Mouse (Mus musculus) kidney, adult 10 weeks (tissue): ENCODE measurements around the gene Zfp282. TPM values are rescaled to one million over a fixed set of nuclear protein-coding genes. Genes with fewer than 3 reads are reported as not detected.

Experiments
- polyA plus RNA-seq: library from polyadenylated mRNA; stranded (reverse); fragments of 350-450 nt; fragmentation: Illumina TruSeq; extraction: RNeasy Lipid Tissue Mini Kit (QIAGEN cat#74804); gene quantifications from one replicate; pipeline ENCODE4 v1.2.3, GENCODE M21; 2014; ENCODE audit warnings: low read depth, low replicate concordance

Gene Zfp282
- 1.3 TPM for polyA plus RNA-seq

GRCm38 (mm10) chr6:47877058-47877457, at the start of gene Zfp282:
Gene Zfp282 (plus strand): TSS chr6:47877204.

GRCm38 (mm10) chr6:47830104-47831078, 46.6 kb upstream of the Zfp282 start, which contains the start of gene Zfp786:
Gene Zfp786 (minus strand): TSS chr6:47830867.

GRCm38 (mm10) chr6:47835482-47835983, 41.5 kb upstream of the Zfp282 start, which contains the start of gene Zfp398:
Gene Zfp398 (plus strand): TSS chr6:47835661.

GRCm38 (mm10) chr6:47920447-47921340, 43.7 kb downstream of the Zfp282 start, which contains the start of gene Zfp212:
Gene Zfp212 (plus strand): TSS chr6:47920476.

GRCm38 (mm10) chr6:47953191-47953726, 76.3 kb downstream of the Zfp282 start, which contains the start of gene Zfp956:
Gene Zfp956 (plus strand): TSS chr6:47953390.

Other genes starting within 250 kb of the Zfp282 start
- 69.0 TPM for gene Pdia4, start 63.8 kb upstream of the Zfp282 start, polyA plus RNA-seq
- 2.4 TPM for gene Zfp786, start 46.3 kb upstream of the Zfp282 start, polyA plus RNA-seq
- gene Zfp398, start 41.5 kb upstream of the Zfp282 start, polyA plus RNA-seq, result 11.2 TPM
- 2.4 TPM for gene Zfp212, start 43.3 kb downstream of the Zfp282 start, polyA plus RNA-seq
- gene Zfp956, start 76.2 kb downstream of the Zfp282 start, polyA plus RNA-seq, result 1.1 TPM
- 4.9 TPM for gene Zfp777, start 171.7 kb downstream of the Zfp282 start, polyA plus RNA-seq
- gene Zfp746, start 209.4 kb downstream of the Zfp282 start, polyA plus RNA-seq, result 6.0 TPM